Mouse (Mus musculus) stomach, embryonic 14.5 days (tissue): Measurements from ENCODE around the gene Foxk1. TPM values are rescaled to one million over a fixed set of nuclear protein-coding genes. Genes with fewer than 3 reads are reported as not detected.

Experiments used
- ATAC-seq: fragments of 200-750 bp; cut with Nextera tagmentation; 2 replicates; pipeline ENCODE4 v1.8.0; 2017; ENCODE audit warnings: low read depth, moderate TSS enrichment; ENCODE audit not compliant: insufficient number of reproducible peaks, insufficient read depth, low FRiP score
- H3K27ac ChIP-seq: fragments of 300-500 bp; sonication (generic); 2 replicates; pipeline ENCODE4 v1.5.1; 2014; ENCODE audit warnings: mild to moderate bottlenecking, low read length, moderate library complexity, mixed read lengths
- H3K27me3 ChIP-seq: fragments of 300-500 bp; sonication (generic); 2 replicates; pipeline ENCODE4 v1.6.1; 2014; ENCODE audit warnings: low read length, control low read depth, mixed read lengths; ENCODE audit not compliant: control insufficient read depth, insufficient read depth
- H3K36me3 ChIP-seq: fragments of 300-500 bp; sonication (generic); 2 replicates; pipeline ENCODE4 v1.6.1; 2014; ENCODE audit warnings: mild to moderate bottlenecking, control low read depth, low read length, moderate library complexity, mixed read lengths; ENCODE audit not compliant: control insufficient read depth, insufficient read depth
- H3K4me1 ChIP-seq: fragments of 300-500 bp; sonication (generic); 2 replicates; pipeline ENCODE4 v1.6.1; 2014; ENCODE audit warnings: low read length, control low read depth, mixed read lengths; ENCODE audit not compliant: control insufficient read depth, insufficient read depth
- H3K4me2 ChIP-seq: fragments of 300-500 bp; sonication (generic); replicated peaks from 2 replicates; pipeline ENCODE4 v1.6.1; 2014; ENCODE audit warnings: low read depth, low read length, control low read depth
- H3K4me3 ChIP-seq: fragments of 300-500 bp; sonication (generic); 2 replicates; pipeline ENCODE4 v1.5.1; 2014; ENCODE audit warnings: low read depth, low read length, control low read depth
- H3K9ac ChIP-seq: fragments of 300-500 bp; sonication (generic); replicated peaks from 2 replicates; pipeline ENCODE4 v1.6.1; 2014; ENCODE audit warnings: low read depth, mild to moderate bottlenecking, control low read depth, low read length, moderate library complexity, mixed read lengths
- H3K9me3 ChIP-seq: fragments of 300-500 bp; sonication (generic); 2 replicates; pipeline ENCODE4 v1.6.1; 2016; ENCODE audit warnings: low read depth, low read length, control low read depth; ENCODE audit not compliant: control insufficient read depth
- WGBS: fragments of 180-500 bp; shearing (Covaris S2); extraction: QIAGEN DNeasy Blood & Tissue Kit; methylation state at CpG from one replicate; pipeline ENCODE4 v1.1.7; 2014; 5-methylcytosine and 5-hydroxymethylcytosine counted together
- polyA plus RNA-seq: library from polyadenylated mRNA; unstranded; fragments of >200 nt; fragmentation: Nextera tagmentation; extraction: Ambion mirVana; gene quantifications from 2 replicates; pipeline ENCODE4 v1.2.1, GENCODE M21; 2014

The Foxk1 gene
- polyA plus RNA-seq, 1 experiment from 2014 or later = 3.9 TPM

- H3K27ac ChIP-seq = no peak overlapping the region
- no peaks in the 10 kb centered on the region for H3K27me3 ChIP-seq
- ATAC-seq = peak; percentile 21; the same call in 1 of the 2 replicates
- WGBS = 6% methylated on average over 9 of the region's 9 CpGs
- H3K9me3 ChIP-seq = no peaks in the 10 kb centered on the region
- H3K9ac ChIP-seq = no peak overlapping the region
- peaks cover 13% of the 10 kb centered on the region for H3K36me3 ChIP-seq
- H3K4me2 ChIP-seq = no peak overlapping the region
- no peak overlapping the region for H3K4me3 ChIP-seq
- H3K4me1 ChIP-seq = peaks cover 23% of the 10 kb centered on the region
Observed at GRCm38 (mm10) chr5:142448076-142448475, 46.8 kb downstream of the Foxk1 start.

DNA sequence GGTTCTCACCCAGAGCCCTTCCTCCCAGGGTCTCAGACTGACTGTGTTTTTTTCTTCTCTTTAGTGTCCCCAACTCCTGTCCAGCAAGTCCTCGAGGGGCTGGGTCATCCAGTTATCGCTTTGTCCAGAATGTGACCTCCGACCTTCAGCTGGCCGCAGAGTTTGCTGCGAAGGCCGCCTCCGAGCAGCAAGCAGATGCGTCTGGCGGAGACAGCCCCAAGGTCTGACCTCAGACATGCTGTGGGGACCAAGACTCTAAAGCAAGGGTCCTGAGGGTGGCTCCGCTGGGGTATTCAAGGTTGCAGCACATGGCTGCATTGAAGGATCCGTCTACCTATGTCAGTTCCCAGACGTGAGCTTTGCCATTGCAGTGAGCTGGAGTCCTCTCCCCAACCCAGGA lies 47.3 kb downstream of the Foxk1 start:
- H3K4me1 ChIP-seq = peaks cover 19% of the 10 kb centered on the region
- no peaks in the 10 kb centered on the region for H3K27me3 ChIP-seq
- no peak for ATAC-seq
- 58% methylated on average over 12 of the region's 12 CpGs for WGBS
- H3K36me3 ChIP-seq = peaks cover 18% of the 10 kb centered on the region
- no peak overlapping the region for H3K9ac ChIP-seq
- H3K4me2 ChIP-seq = no peak overlapping the region
- H3K27ac ChIP-seq = no peak overlapping the region
- H3K9me3 ChIP-seq = no peaks in the 10 kb centered on the region
- no peak overlapping the region for H3K4me3 ChIP-seq

DNA sequence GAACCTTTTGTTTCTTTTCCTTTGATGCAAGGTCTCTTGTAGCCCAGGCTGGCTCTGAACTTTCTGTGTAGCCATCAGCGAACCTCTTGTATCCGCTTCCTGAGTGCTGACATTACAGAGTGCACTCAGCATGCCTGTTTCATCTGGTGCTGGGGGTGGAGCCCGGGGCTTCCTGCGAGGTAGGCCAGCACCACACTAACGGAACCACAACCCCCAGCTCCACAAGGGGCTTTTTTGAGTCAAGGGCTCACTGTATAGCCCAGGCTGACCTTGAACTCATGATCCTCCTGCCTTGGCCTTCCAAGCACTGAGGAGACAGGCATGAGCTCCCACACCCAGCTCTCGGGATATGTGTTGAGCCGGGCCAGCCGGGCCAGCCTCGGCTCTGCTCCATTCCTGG lies 49.5 kb downstream of the Foxk1 start:
- Histone ChIP-seq H3K9ac (no peak overlapping the region), H3K9me3 (no peaks in the 10 kb centered on the region), H3K27me3 (no peaks in the 10 kb centered on the region), H3K4me2 (no peak overlapping the region), H3K4me3 (no peak overlapping the region), H3K4me1 (peaks cover 3% of the 10 kb centered on the region; the same call in 1 of the 2 replicates), H3K36me3 (peaks cover 30% of the 10 kb centered on the region), H3K27ac (no peak overlapping the region)
- 88% methylated on average over 9 of the region's 9 CpGs for WGBS
- no peak for ATAC-seq

- 25% methylated on average over 1 of the region's 1 CpGs for WGBS
- Histone ChIP-seq H3K4me3 (no peak overlapping the region), H3K4me2 (no peak overlapping the region), H3K9ac (no peak overlapping the region), H3K4me1 (peaks cover 3% of the 10 kb centered on the region; the same call in 1 of the 2 replicates), H3K36me3 (peaks cover 39% of the 10 kb centered on the region), H3K27ac (no peak overlapping the region), H3K9me3 (no peaks in the 10 kb centered on the region), H3K27me3 (no peaks in the 10 kb centered on the region)
- no peak for ATAC-seq
Observed at GRCm38 (mm10) chr5:142451759-142452158, 50.5 kb downstream of the Foxk1 start.

DNA sequence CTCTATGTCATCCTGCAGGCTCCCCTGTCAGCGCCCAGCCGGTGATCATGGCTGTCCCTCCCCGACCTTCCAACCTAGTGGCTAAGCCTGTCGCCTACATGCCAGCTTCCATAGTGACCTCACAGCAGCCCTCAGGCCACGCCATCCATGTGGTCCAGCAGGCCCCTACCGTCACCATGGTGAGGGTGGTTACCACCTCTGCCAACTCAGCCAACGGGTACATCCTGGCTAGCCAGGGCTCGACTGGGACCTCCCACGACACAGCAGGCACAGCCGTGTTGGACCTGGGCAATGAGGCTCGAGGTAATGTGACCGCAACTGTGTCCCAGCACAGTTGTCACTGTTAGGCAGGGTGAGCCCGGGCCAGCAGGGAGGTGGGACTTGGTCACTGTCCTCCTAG lies 52.4 kb downstream of the Foxk1 start:
- H3K4me2 ChIP-seq = no peak overlapping the region
- H3K27ac ChIP-seq = no peak overlapping the region
- no peaks in the 10 kb centered on the region for H3K4me1 ChIP-seq
- 91% methylated on average over 13 of the region's 13 CpGs for WGBS
- H3K9ac ChIP-seq = no peak overlapping the region
- H3K27me3 ChIP-seq = no peaks in the 10 kb centered on the region
- ATAC-seq = no peak
- peaks cover 50% of the 10 kb centered on the region for H3K36me3 ChIP-seq
- H3K9me3 ChIP-seq = no peaks in the 10 kb centered on the region
- H3K4me3 ChIP-seq = no peak overlapping the region

DNA sequence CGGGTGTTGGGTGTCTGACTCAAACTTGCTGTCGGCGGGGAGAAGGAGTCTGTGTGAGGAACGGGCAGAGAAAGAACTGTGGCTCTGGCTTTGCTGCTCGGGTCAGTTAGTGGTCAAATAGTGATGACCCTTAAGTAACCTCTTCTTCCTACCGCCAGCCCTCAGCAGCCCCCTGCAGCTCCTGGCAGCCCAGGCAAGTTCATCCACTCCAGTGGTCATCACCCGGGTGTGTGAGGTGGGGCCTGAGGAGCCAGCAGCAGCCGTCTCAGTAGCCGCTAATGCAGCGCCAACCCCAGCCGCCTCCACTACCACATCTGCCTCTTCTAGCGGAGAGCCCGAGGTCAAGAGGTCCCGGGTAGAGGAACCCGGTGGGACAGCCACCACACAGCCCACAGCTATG lies 55.0 kb downstream of the Foxk1 start:
- no peak for ATAC-seq
- Histone ChIP-seq H3K9me3 (no peaks in the 10 kb centered on the region), H3K27ac (no peak overlapping the region; the same call in 1 of the 2 replicates), H3K4me2 (no peak overlapping the region), H3K36me3 (peaks cover 54% of the 10 kb centered on the region), H3K9ac (no peak overlapping the region), H3K27me3 (no peaks in the 10 kb centered on the region), H3K4me3 (no peak overlapping the region), H3K4me1 (no peaks in the 10 kb centered on the region)
- WGBS = 55% methylated on average over 15 of the region's 15 CpGs

- ATAC-seq = no peak
- Histone ChIP-seq H3K27ac (peak overlapping the region; percentile 28; the same call in 1 of the 2 replicates), H3K36me3 (peaks cover 54% of the 10 kb centered on the region)
Observed at GRCm38 (mm10) chr5:142457345-142457744, 56.0 kb downstream of the Foxk1 start.

GRCm38 (mm10) chr5:142458791-142459557 lies 57.7 kb downstream of the Foxk1 start:
- Histone ChIP-seq H3K27me3 (no peaks in the 10 kb centered on the region), H3K36me3 (peaks cover 39% of the 10 kb centered on the region), H3K9ac (no peak overlapping the region), H3K4me3 (no peak overlapping the region), H3K4me1 (no peaks in the 10 kb centered on the region), H3K27ac (no peak overlapping the region), H3K9me3 (no peaks in the 10 kb centered on the region), H3K4me2 (no peak overlapping the region)
- no peak for ATAC-seq
- 92% methylated on average over 17 of the region's 17 CpGs for WGBS

More at GRCm38 (mm10) chr5:142457345-142457744, 56.0 kb downstream of the Foxk1 start:
- H3K4me2 ChIP-seq = no peak overlapping the region
- H3K9me3 ChIP-seq = no peaks in the 10 kb centered on the region
- no peak overlapping the region for H3K9ac ChIP-seq
- no peak overlapping the region for H3K4me3 ChIP-seq
- WGBS = 36% methylated on average over 10 of the region's 10 CpGs
- H3K27me3 ChIP-seq = no peaks in the 10 kb centered on the region
- no peaks in the 10 kb centered on the region for H3K4me1 ChIP-seq
